Mouse (Mus musculus) gastrocnemius, adult 18-20 months (tissue): ENCODE results near the gene Olfr591. TPM values are rescaled to one million over a fixed set of nuclear protein-coding genes. Genes with fewer than 3 reads are reported as not detected.
"Not testable (repeated sequence)": the region's sequence is repeated elsewhere in the genome, so short reads cannot be mapped to it uniquely, and the experiment has no call there.

Experiments
- DNase-seq: peaks from one replicate; pipeline ENCODE4 v3.0.0; 2021; ENCODE audit warnings: low spot score
- long read RNA-seq, 2 experiments: library from polyadenylated mRNA; stranded (forward); transcript quantifications; one replicate each; pipeline ENCODE4 v2.0.0; 2021
- total RNA-seq, 2 experiments: library from RNA; stranded (reverse); gene quantifications; 2 replicates each; pipeline ENCODE4 v1.2.3; 2021

Olfr591 gene
- not detected for total RNA-seq
- long read RNA-seq, experiment 1, result 0 reads
- long read RNA-seq, experiment 2, result 0 reads

DNA sequence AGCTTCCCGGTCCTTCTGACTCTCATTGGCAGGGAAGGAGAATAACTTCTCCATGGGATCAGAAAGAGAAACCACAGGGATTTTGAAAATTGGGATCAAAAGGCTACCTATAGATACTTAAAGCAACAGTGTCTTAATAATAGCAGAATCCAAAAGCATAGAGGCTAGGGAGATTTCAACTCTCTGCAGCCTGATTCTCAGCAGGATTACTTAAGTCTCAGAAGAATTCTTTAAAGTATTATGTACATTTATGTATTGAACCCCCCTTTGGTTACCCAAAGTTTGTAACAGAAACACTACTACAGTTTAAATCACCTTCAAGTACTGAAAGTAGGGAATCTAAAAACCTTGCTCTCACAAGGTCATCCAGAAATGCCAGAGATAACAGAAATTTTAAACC lies at the start of gene Olfr591:
TSS of gene Olfr591 (minus strand) at position 101 of the 400 bp plus-strand sequence.
- no peak for DNase-seq

DNA sequence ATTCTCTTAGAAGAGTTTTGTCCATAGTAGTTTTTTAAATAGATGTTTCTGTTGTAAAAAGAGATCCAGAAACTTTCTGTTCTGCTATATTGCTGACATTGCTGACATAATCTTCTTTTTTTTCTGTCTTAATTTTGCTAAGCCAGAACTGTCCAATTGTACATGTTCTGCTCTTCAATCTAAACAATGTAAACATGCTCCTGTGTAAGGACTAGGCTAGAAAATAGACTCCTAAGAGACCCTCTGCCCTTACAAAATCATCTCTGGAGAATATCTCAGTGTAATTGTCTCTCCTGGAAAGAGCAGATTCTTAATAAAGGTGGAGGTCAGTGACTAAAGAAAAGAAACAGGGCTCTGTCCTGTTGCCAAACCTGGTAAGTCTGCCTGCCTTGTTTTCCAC lies 38.6 kb upstream of the Olfr591 start, which contains the start of gene Olfr594:
TSS of gene Olfr594 (plus strand) at position 301 of the 400 bp plus-strand sequence.
- DNase-seq, result no peak

DNA sequence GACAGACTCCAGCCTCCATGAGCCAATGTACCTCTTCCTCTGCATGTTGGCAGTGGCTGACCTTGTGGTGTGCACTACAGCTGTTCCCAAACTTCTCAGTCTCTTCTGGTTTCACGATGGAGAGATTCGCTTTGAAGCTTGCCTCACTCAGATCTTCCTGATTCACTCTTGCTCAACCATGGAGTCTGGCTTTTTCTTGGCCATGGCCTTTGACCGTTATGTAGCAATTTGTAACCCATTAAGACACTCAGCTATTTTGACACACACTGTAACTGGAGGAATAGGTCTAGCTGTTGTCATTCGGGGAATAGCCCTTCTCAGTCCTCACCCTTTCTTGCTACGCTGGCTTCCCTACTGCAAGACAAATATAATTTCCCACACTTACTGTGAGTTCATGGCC lies 33.9 kb upstream of the Olfr591 start:
- DNase-seq, result not testable (repeated sequence)

DNA sequence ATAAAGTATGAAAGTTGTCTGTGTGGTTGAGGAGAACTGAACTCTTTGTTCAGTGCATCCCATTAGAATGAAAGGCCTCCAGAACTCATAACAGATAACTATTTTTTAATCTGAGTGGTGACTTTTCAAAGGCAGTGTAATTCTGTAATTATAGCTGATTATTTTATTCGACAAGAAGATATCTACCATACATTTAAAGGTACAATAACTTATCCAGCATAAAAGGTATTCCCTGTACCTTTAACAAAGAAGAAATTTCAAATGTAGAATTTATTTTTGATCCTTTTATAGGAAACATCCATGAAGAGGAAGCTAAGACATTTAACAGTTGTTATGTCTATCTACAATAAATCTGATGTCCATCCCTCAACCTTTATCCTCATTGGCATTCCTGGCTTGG lies 33.4 kb upstream of the Olfr591 start, which contains the start of gene Olfr593:
TSS of gene Olfr593 (plus strand) at position 301 of the 400 bp plus-strand sequence.
- no peak for DNase-seq

DNA sequence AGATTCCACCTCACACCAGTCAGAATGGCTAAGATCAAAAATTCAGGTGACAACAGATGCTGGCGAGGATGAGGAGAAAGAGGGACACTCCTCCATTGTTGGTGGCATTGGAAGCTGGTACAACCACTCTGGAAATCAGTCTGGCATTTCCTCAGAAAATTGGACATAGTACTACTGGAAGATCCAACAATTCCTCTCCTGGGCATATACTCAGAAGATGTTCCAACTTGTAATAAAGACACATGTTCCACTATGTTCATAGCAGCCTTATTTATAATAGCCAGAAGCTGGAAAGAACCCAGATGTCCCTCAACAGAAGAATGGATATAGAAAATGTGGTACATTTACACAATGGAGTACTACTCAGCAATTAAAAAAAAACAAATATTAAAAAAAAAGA lies 6.4 kb upstream of the Olfr591 start, which contains the start of gene Olfr592:
TSS of gene Olfr592 (plus strand) at position 301 of the 400 bp plus-strand sequence.
- DNase-seq, result not testable (repeated sequence)

DNA sequence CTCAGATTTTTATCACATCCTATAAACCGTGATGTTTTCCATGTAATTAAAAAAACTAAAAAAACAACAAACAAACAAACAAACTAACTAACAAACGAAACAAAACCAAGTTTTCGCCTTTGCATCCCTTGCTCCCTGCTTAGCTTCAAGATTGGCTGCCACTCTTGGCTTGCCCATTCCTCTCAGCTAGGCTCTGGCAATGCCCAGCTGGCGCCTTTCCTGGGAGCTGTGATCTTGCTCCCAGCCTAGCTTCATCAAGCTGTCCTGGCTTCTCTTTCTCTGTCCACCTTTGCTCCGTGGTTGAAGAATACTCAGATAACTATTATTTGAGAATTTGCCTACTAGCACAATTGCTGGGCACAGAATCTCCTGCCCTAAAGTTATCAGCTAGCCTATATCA lies 8.4 kb downstream of the Olfr591 start:
- DNase-seq, result no peak

DNA sequence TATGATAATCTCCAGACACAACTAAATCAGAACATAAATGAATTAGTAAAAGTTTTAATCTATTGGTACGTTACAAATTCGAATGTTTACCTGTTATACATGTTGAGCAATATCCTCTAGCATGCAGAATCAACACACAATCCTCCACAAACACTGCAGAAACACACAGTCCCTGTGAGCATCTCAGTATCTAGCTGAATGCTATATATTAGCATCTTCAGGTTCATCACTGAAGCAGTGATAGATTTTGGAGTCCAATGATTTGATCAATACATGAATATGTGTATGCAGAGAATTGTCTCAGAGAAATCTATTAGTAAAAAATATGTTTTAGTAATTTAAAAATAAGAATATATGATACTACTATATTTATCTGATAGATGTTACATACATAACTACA lies 21.9 kb downstream of the Olfr591 start, which contains the start of gene Olfr589:
TSS of gene Olfr589 (minus strand) at position 101 of the 400 bp plus-strand sequence.
- DNase-seq, result no peak

DNA sequence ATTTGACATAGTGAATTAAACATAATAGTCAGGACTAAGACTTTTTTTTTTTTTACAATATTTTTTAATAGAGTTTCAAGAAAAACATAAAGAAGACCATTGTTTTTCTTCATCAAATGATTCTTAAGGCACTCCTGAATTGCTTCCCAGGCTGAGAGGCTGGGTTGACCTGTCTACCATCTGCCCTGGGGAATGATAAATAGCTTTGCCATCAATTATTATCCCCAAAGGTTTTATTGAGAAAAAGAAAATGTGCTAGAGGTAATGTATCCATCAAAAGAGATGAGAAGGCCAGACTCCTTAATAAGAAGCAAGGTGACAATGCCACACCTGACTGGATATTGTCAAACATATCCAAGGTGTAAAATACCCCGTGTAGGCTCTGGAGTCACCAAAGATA lies 37.6 kb downstream of the Olfr591 start, which contains the start of gene Olfr588-ps1:
TSS of gene Olfr588-ps1 (plus strand) at position 301 of the 400 bp plus-strand sequence.
- no peak for DNase-seq

DNA sequence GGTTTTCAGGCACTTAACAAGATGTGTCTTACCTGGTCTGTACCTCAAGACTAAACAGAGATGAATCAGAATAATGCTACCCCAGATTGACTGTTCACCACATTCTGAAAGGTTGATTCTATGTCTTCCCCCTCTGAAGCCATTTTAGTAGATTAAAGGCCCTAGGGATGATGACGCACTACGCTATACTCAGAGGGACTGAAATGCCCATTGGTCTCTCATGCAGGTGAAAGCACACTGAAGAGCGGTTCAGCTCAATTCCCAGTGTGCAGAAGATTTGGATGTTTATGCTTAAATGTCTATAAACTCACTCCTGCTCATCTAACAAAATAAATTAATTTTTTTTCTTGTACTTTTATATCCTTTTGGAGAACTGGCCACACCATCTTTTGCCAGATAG lies 52.6 kb downstream of the Olfr591 start, which contains the start of gene Olfr586:
TSS of gene Olfr586 (minus strand) at position 101 of the 400 bp plus-strand sequence.
- no peak for DNase-seq

DNA sequence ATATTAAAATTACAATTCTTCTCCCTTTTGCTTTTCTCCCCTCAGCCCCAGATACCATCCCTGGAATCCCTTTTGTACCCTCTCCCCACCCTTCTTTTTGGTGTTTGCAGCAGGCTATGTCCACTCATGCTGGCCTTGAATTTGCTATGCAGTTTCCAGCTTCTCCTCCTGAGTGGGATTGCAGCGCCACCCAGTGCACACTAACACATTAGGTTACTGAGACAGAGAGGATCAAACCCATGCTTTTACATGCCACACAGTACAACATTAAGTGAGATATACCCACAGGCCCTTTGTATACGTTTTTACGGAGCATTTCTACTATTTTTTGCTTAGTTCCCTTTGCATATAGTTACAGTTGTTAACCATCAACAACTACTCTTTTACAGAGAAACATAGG lies 58.7 kb downstream of the Olfr591 start:
- no peak for DNase-seq

Other genes with a start within 250 kb of the Olfr591 start
- not detected for gene Olfr573-ps1, start 235.8 kb downstream of the Olfr591 start, total RNA-seq
- gene Olfr574, start 229.9 kb downstream of the Olfr591 start, total RNA-seq, result not detected
- gene Olfr575, start 219.6 kb downstream of the Olfr591 start, total RNA-seq, result not detected
- not detected for gene Olfr576, start 215.7 kb downstream of the Olfr591 start, total RNA-seq
- not detected for gene Olfr577, start 202.4 kb downstream of the Olfr591 start, total RNA-seq
- gene Olfr578, start 189.0 kb downstream of the Olfr591 start, total RNA-seq, result not detected
- not detected for gene Olfr582, start 140.3 kb downstream of the Olfr591 start, total RNA-seq
- gene Olfr583, start 127.0 kb downstream of the Olfr591 start, total RNA-seq, result not detected
- gene Olfr584, start 96.5 kb downstream of the Olfr591 start, total RNA-seq, result not detected
- gene Olfr585, start 80.6 kb downstream of the Olfr591 start, total RNA-seq, result not detected
- not detected for gene Olfr586, start 52.7 kb downstream of the Olfr591 start, total RNA-seq
- not detected for gene Olfr588-ps1, start 37.5 kb downstream of the Olfr591 start, total RNA-seq
- gene Olfr589, start 22.0 kb downstream of the Olfr591 start, total RNA-seq, result not detected
- gene Olfr592, start 6.5 kb upstream of the Olfr591 start, total RNA-seq, result not detected
- gene Olfr593, start 33.5 kb upstream of the Olfr591 start, total RNA-seq, result not detected
- not detected for gene Olfr594, start 38.7 kb upstream of the Olfr591 start, total RNA-seq
- gene Usp17ld, start 74.2 kb upstream of the Olfr591 start, total RNA-seq, result not detected
- not detected for gene Olfr596, start 127.3 kb upstream of the Olfr591 start, total RNA-seq
- gene Olfr597, start 138.0 kb upstream of the Olfr591 start, total RNA-seq, result not detected
- not detected for gene Olfr598, start 145.2 kb upstream of the Olfr591 start, total RNA-seq
- gene Olfr599, start 157.6 kb upstream of the Olfr591 start, total RNA-seq, result not detected
- not detected for gene Olfr600, start 171.3 kb upstream of the Olfr591 start, total RNA-seq
- gene Olfr601, start 184.3 kb upstream of the Olfr591 start, total RNA-seq, result not detected
- gene Olfr603, start 207.8 kb upstream of the Olfr591 start, total RNA-seq, result not detected
- gene Usp17lc, start 236.7 kb upstream of the Olfr591 start, total RNA-seq, result not detected